Mouse (Mus musculus): ENCODE results near the gene Cryl1. TPM values are rescaled to one million over a fixed set of nuclear protein-coding genes. Genes with fewer than 3 reads are reported as not detected.

Cryl1 gene
- polyA plus RNA-seq, 2 experiments, result 40.0 to 51.3 TPM

- no peaks in the 10 kb centered on the region for H3K9me3 ChIP-seq (ENCODE audit: control insufficient read depth, low read length)
- no peak overlapping the region for H3K4me2 ChIP-seq (replicated peaks; ENCODE audit: low read depth, low read length, severe bottlenecking)
- no peaks in the 10 kb centered on the region for H3K27me3 ChIP-seq (ENCODE audit: control insufficient read depth, insufficient read depth, low read length)
- H3K27ac ChIP-seq (replicated peaks; ENCODE audit: low read depth, low read length), result no peak overlapping the region
- no peak for TF ChIP-seq POLR2A (IDR thresholded peaks at IDR 0.05; ENCODE audit: borderline replicate concordance, extremely low read depth, insufficient read depth, insufficient read length)
- ATAC-seq (ENCODE audit: low FRiP score, low read depth) (no peak), DNase-seq (ENCODE audit: low spot score) (no peak)
- WGBS, result 73% methylated on average over 9 of the region's 9 CpGs
- H3K4me1 ChIP-seq (ENCODE audit: control insufficient read depth, insufficient read depth, low read length), result no peaks in the 10 kb centered on the region
- H3K36me3 ChIP-seq (ENCODE audit: control insufficient read depth, insufficient read depth, low read length), result no peaks in the 10 kb centered on the region; the same call in 1 of the 2 replicates
- H3K4me3 ChIP-seq (replicated peaks; ENCODE audit: low read length), result no peak overlapping the region
- H3K9ac ChIP-seq (ENCODE audit: low read depth, low read length, severe bottlenecking), result no peak overlapping the region
These were observed 23.1 kb downstream of the Cryl1 start for GRCm38 (mm10) chr14:57375205-57375604.

DNA sequence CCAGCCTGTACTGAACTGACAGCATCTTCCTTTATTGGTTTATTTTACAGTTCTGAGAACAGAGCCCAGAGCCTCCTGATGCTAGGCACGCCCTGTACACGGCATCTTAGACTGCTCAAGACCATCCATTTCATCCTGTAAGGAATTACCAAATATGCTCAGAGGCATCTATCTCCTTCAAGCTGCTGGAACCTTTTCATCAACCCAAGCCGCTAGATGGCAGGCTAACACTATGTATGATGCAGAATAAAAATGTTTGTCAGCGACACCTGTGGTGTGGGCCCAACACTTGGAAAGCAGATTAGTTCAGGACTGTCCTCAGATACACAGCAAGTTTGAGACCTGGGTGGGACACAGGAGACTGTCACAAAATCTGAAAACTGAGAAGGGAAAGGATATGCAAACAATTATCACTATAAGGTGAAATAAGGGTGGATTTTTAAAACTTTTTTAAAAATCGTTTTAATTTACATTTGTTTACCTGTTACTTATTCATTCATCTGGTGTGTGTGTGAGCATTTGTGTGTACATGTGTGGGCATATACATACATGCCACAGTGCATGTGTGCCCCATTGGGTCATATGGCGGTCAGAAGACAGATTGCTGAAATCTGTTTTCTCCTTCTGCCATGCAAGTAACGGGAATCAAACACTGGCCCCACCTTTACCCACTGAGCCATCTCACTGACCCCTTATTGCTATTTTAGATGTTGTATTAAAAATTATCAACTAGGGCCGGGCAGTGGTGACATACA lies 25.8 kb downstream of the Cryl1 start:
- WGBS, result 49% methylated on average over 8 of the region's 8 CpGs
- Histone ChIP-seq H3K4me1 (ENCODE audit: control insufficient read depth, insufficient read depth, low read length) (no peaks in the 10 kb centered on the region), H3K4me3 (replicated peaks; ENCODE audit: low read length) (no peak overlapping the region), H3K27ac (replicated peaks; ENCODE audit: low read depth, low read length) (no peak overlapping the region), H3K27me3 (ENCODE audit: control insufficient read depth, insufficient read depth, low read length) (no peaks in the 10 kb centered on the region), H3K9me3 (ENCODE audit: control insufficient read depth, low read length) (no peaks in the 10 kb centered on the region), H3K36me3 (ENCODE audit: control insufficient read depth, insufficient read depth, low read length) (no peaks in the 10 kb centered on the region; the same call in 1 of the 2 replicates), H3K9ac (ENCODE audit: low read depth, low read length, severe bottlenecking) (no peak overlapping the region), H3K4me2 (replicated peaks; ENCODE audit: low read depth, low read length, severe bottlenecking) (no peak overlapping the region)
- ATAC-seq (ENCODE audit: low FRiP score, low read depth) (peak; percentile 60), DNase-seq (ENCODE audit: low spot score) (peak; percentile 87)
- TF ChIP-seq POLR2A (IDR thresholded peaks at IDR 0.05; ENCODE audit: borderline replicate concordance, extremely low read depth, insufficient read depth, insufficient read length), result no peak

- WGBS, result 19% methylated on average over 4 of the region's 4 CpGs
These were observed 31.0 kb downstream of the Cryl1 start for GRCm38 (mm10) chr14:57367327-57367726.

DNA sequence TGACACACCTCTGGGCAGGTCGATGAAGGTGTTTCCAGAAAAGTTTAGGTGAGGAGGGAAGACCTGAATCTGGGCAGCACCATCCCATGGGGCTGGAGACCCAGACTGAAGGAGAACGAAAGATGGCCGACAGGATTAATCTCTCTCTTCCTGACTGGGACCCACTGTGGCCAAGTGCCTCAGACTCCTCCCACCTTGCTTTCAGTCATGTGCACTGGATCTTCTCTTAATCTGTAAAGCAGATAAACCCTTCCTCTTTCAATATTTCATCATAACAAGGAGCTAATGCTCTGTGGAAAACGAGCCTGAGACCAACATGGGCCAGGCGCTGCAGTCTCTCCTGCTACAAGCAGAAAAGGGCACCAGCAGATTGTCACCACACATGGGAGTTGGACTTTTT lies 31.6 kb downstream of the Cryl1 start:
- Histone ChIP-seq H3K36me3 (ENCODE audit: control insufficient read depth, insufficient read depth, low read length) (no peaks in the 10 kb centered on the region), H3K4me2 (replicated peaks; ENCODE audit: low read depth, low read length, severe bottlenecking) (no peak overlapping the region), H3K27ac (replicated peaks; ENCODE audit: low read depth, low read length) (no peak overlapping the region), H3K4me3 (replicated peaks; ENCODE audit: low read length) (no peak overlapping the region), H3K9ac (ENCODE audit: low read depth, low read length, severe bottlenecking) (no peak overlapping the region), H3K9me3 (ENCODE audit: control insufficient read depth, low read length) (no peaks in the 10 kb centered on the region), H3K27me3 (ENCODE audit: control insufficient read depth, insufficient read depth, low read length) (no peaks in the 10 kb centered on the region), H3K4me1 (ENCODE audit: control insufficient read depth, insufficient read depth, low read length) (no peaks in the 10 kb centered on the region)
- DNase-seq (ENCODE audit: low spot score), result no peak
- no peak for ATAC-seq (ENCODE audit: low FRiP score, low read depth)
- no peak for TF ChIP-seq POLR2A (IDR thresholded peaks at IDR 0.05; ENCODE audit: borderline replicate concordance, extremely low read depth, insufficient read depth, insufficient read length)
- 54% methylated on average over 5 of the region's 5 CpGs for whole genome bisulfite sequencing

More at GRCm38 (mm10) chr14:57367327-57367726, 31.0 kb downstream of the Cryl1 start:
- Histone ChIP-seq H3K27me3 (ENCODE audit: control insufficient read depth, insufficient read depth, low read length) (no peaks in the 10 kb centered on the region), H3K9me3 (ENCODE audit: control insufficient read depth, low read length) (no peaks in the 10 kb centered on the region), H3K36me3 (ENCODE audit: control insufficient read depth, insufficient read depth, low read length) (no peaks in the 10 kb centered on the region), H3K4me3 (replicated peaks; ENCODE audit: low read length) (no peak overlapping the region), H3K27ac (replicated peaks; ENCODE audit: low read depth, low read length) (no peak overlapping the region), H3K4me1 (ENCODE audit: control insufficient read depth, insufficient read depth, low read length) (no peaks in the 10 kb centered on the region), H3K4me2 (replicated peaks; ENCODE audit: low read depth, low read length, severe bottlenecking) (no peak overlapping the region), H3K9ac (ENCODE audit: low read depth, low read length, severe bottlenecking) (no peak overlapping the region)
- DNase-seq (ENCODE audit: low spot score) (no peak), ATAC-seq (ENCODE audit: low FRiP score, low read depth) (no peak)
- no peak for TF ChIP-seq POLR2A (IDR thresholded peaks at IDR 0.05; ENCODE audit: borderline replicate concordance, extremely low read depth, insufficient read depth, insufficient read length)

DNA sequence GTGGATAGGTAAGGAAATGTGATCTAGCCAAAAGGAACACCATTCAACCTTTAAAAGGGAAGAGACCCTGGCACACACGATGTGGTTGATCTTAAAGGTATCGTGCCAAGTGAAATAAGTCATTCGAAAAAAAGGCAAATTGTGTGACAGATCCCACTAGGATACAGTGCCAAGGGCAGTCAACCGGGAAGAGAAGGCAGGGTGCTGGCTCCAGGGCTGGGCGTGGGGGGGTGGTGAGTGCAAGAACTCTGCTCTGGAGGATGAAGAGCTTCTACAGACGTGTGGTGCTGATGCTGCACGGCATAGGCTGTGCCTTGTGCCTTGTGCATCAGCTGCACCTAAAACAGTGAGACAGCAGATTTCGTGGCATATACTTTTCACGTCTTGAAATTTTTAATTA lies 33.0 kb downstream of the Cryl1 start:
- 86% methylated on average over 9 of the region's 9 CpGs for WGBS
- no peaks in the 10 kb centered on the region for H3K4me1 ChIP-seq (ENCODE audit: control insufficient read depth, insufficient read depth, low read length)
- no peak overlapping the region for H3K9ac ChIP-seq (ENCODE audit: low read depth, low read length, severe bottlenecking)
- H3K27ac ChIP-seq (replicated peaks; ENCODE audit: low read depth, low read length), result no peak overlapping the region
- no peaks in the 10 kb centered on the region for H3K36me3 ChIP-seq (ENCODE audit: control insufficient read depth, insufficient read depth, low read length)
- H3K4me3 ChIP-seq (replicated peaks; ENCODE audit: low read length), result no peak overlapping the region
- no peaks in the 10 kb centered on the region for H3K9me3 ChIP-seq (ENCODE audit: control insufficient read depth, low read length)
- TF ChIP-seq POLR2A (IDR thresholded peaks at IDR 0.05; ENCODE audit: borderline replicate concordance, extremely low read depth, insufficient read depth, insufficient read length), result no peak
- no peak overlapping the region for H3K4me2 ChIP-seq (replicated peaks; ENCODE audit: low read depth, low read length, severe bottlenecking)
- no peak for DNase-seq (ENCODE audit: low spot score)
- no peaks in the 10 kb centered on the region for H3K27me3 ChIP-seq (ENCODE audit: control insufficient read depth, insufficient read depth, low read length)
- no peak for ATAC-seq (ENCODE audit: low FRiP score, low read depth)
